Mouse (Mus musculus) intestine, postnatal 0 days (tissue): ENCODE measurements around the gene Sytl5. TPM values are rescaled to one million over a fixed set of nuclear protein-coding genes. Genes with fewer than 3 reads are reported as not detected.

Experiments
- ATAC-seq: fragments of 200-750 bp; cut with Nextera tagmentation; 2 replicates; pipeline ENCODE4 v1.8.0; 2017; ENCODE audit warnings: mild to moderate bottlenecking, moderate TSS enrichment, moderate library complexity
- H3K27ac ChIP-seq: fragments of 300-500 bp; sonication (generic); 2 replicates; pipeline ENCODE4 v1.5.1; 2014; ENCODE audit warnings: mild to moderate bottlenecking, low read depth, low read length, moderate library complexity
- H3K27me3 ChIP-seq: fragments of 300-500 bp; sonication (generic); replicated peaks from 2 replicates; pipeline ENCODE4 v1.6.1; 2014; ENCODE audit warnings: low read length, mixed read lengths; ENCODE audit not compliant: control insufficient read depth, insufficient read depth
- H3K36me3 ChIP-seq: fragments of 300-500 bp; sonication (generic); 2 replicates; pipeline ENCODE4 v1.6.1; 2014; ENCODE audit warnings: mild to moderate bottlenecking, moderate library complexity; ENCODE audit not compliant: control insufficient read depth, insufficient read depth
- H3K4me1 ChIP-seq: fragments of 300-500 bp; sonication (generic); replicated peaks from 2 replicates; pipeline ENCODE4 v1.6.1; 2014; ENCODE audit warnings: antibody characterized with exemption, low read length, mixed read lengths; ENCODE audit not compliant: control insufficient read depth, insufficient read depth
- H3K4me2 ChIP-seq: fragments of 300-500 bp; sonication (generic); replicated peaks from 2 replicates; pipeline ENCODE4 v1.6.1; 2014; ENCODE audit warnings: low read depth, mild to moderate bottlenecking, moderate library complexity
- H3K4me3 ChIP-seq: fragments of 300-500 bp; sonication (generic); 2 replicates; pipeline ENCODE4 v1.5.1; 2014; ENCODE audit warnings: low read depth, low read length
- H3K9ac ChIP-seq: fragments of 300-500 bp; sonication (generic); 2 replicates; pipeline ENCODE4 v1.6.1; 2014; ENCODE audit warnings: mild to moderate bottlenecking, low read depth, low read length
- H3K9me3 ChIP-seq: fragments of 300-500 bp; sonication (generic); 2 replicates; pipeline ENCODE4 v1.6.1; 2016; ENCODE audit warnings: mixed run types; ENCODE audit not compliant: control insufficient read depth
- CTCF ChIP-seq: sonication (generic); IDR thresholded peaks from 2 replicates; pipeline ENCODE4 v1.5.1; 2016; ENCODE audit warnings: low read depth, mild to moderate bottlenecking, control low read depth, antibody characterized with exemption, moderate library complexity
- WGBS: fragments of 180-500 bp; shearing (Covaris S2); extraction: QIAGEN DNeasy Blood & Tissue Kit; methylation state at CpG from one replicate; pipeline ENCODE4 v1.1.7; 2014; 5-methylcytosine and 5-hydroxymethylcytosine counted together
- polyA plus RNA-seq: library from polyadenylated mRNA; unstranded; fragments of >200 nt; fragmentation: Nextera tagmentation; extraction: Ambion mirVana; gene quantifications from 2 replicates; pipeline ENCODE4 v1.2.1, GENCODE M21; 2015

The Sytl5 gene
- polyA plus RNA-seq, result 0.33 and 0.39 TPM in 2 replicates

DNA sequence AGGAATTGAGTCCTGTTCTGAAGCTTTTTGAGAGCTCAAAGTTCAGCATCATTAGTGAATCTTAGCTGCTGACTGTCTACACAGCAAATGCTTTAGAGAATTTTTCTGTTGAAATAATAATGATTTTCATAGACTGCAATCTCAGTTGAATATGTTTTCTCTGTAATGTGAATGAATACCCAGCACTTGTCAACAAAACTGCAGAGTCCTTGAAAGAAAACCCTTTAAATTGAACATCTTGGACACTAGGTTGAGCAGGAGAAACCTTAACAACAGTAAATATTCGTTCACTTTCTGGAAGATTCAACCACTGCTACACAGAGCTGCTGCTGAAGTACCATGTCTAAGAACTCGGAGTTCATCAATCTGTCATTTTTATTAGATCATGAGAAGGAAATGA, at the start of gene Sytl5:
Gene Sytl5 (plus strand): TSS at position 301 of the 400 bp plus-strand sequence.
- H3K27ac ChIP-seq, result no peak within 1 kb of the TSS
- H3K9ac ChIP-seq, result no peak within 1 kb of the TSS
- H3K4me3 ChIP-seq, result no peak within 1 kb of the TSS
- H3K4me1 ChIP-seq, result no peaks in the 10 kb centered on the region
- no peaks in the 10 kb centered on the region for H3K27me3 ChIP-seq
- 69% methylated on average over 2 of the region's 2 CpGs for WGBS
- H3K9me3 ChIP-seq, result no peaks in the 10 kb centered on the region
- TF ChIP-seq CTCF, result no peak
- no peak within 1 kb of the TSS for H3K4me2 ChIP-seq
- ATAC-seq, result no peak
- no peaks in the 10 kb centered on the region for H3K36me3 ChIP-seq

DNA sequence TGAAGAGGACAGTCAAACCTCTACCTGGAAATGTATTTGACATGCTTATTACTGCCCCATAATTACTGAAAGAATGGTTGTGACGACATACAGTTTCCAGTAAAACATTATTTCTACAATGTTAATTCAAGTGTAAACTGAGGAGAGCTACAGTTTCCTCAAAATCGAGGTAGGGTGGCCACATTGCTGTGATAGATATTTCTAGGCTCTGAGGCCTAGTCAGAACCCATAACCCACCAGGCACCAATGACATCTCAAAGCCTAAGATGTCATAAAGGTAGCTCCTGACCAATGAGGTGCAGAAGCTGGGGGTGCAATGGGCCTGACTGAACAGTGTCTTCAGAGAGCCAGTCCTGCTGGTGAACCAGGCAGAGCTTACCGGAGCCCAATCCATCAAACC, 38.8 kb upstream of the Sytl5 start, which contains the start of gene Hypm:
Gene Hypm (plus strand): TSS at position 301 of the 400 bp plus-strand sequence.
- Histone ChIP-seq H3K27ac (no peak within 1 kb of the TSS), H3K4me1 (no peaks in the 10 kb centered on the region), H3K4me2 (no peak within 1 kb of the TSS), H3K4me3 (no peak within 1 kb of the TSS), H3K36me3 (no peaks in the 10 kb centered on the region), H3K27me3 (no peaks in the 10 kb centered on the region), H3K9ac (no peak within 1 kb of the TSS), H3K9me3 (no peaks in the 10 kb centered on the region)
- no peak for ATAC-seq
- 79% methylated on average over 3 of the region's 3 CpGs for WGBS
- TF ChIP-seq CTCF, result no peak

- no peak for TF ChIP-seq CTCF
- no peaks in the 10 kb centered on the region for H3K27me3 ChIP-seq
- H3K36me3 ChIP-seq, result no peaks in the 10 kb centered on the region
- 56% methylated on average over 1 of the region's 1 CpGs for WGBS
- no peak within 1 kb of the TSS for H3K27ac ChIP-seq
- no peaks in the 10 kb centered on the region for H3K4me1 ChIP-seq
- H3K9ac ChIP-seq, result no peak within 1 kb of the TSS
- H3K9me3 ChIP-seq, result no peaks in the 10 kb centered on the region
- no peak for ATAC-seq
- no peak within 1 kb of the TSS for H3K4me2 ChIP-seq
- no peak within 1 kb of the TSS for H3K4me3 ChIP-seq
Observed at GRCm38 (mm10) chrX:9849403-9849802, 36.0 kb upstream of the Sytl5 start, which contains the start of gene H2al3. TSS of gene H2al3 (plus strand) at chrX:9849703.

DNA sequence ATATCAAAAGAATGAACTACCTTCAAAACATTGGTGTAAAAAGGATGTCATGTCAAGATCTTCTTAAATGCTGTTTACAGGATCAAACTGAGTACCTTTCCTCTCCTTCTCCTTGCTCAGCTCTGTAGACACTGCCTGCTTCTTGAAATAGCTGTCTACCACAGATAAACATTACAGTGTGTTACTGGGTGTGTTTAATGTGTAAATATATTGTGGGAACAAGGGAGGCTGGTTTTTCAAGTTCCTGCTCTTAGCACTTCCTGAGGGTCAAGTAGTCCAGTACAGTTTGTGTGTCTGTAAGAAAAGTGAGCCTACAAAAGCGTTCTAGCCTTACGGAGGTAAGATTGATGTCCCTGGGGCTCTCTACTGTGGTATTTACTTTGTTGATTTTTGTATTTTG, 23.6 kb upstream of the Sytl5 start:
- H3K9me3 ChIP-seq, result no peaks in the 10 kb centered on the region
- ATAC-seq, result no peak
- H3K4me1 ChIP-seq, result no peaks in the 10 kb centered on the region
- H3K36me3 ChIP-seq, result no peaks in the 10 kb centered on the region
- H3K4me3 ChIP-seq, result no peak overlapping the region
- no peak overlapping the region for H3K4me2 ChIP-seq
- TF ChIP-seq CTCF, result no peak
- H3K27me3 ChIP-seq, result no peaks in the 10 kb centered on the region
- H3K27ac ChIP-seq, result no peak overlapping the region
- 58% methylated on average over 2 of the region's 2 CpGs for WGBS
- no peak overlapping the region for H3K9ac ChIP-seq

GRCm38 (mm10) chrX:9875519-9875918, 9.9 kb upstream of the Sytl5 start:
- H3K9me3 ChIP-seq, result no peaks in the 10 kb centered on the region
- no peak overlapping the region for H3K9ac ChIP-seq
- TF ChIP-seq CTCF, result no peak
- H3K27ac ChIP-seq, result no peak overlapping the region
- H3K4me2 ChIP-seq, result no peak overlapping the region
- H3K4me1 ChIP-seq, result no peaks in the 10 kb centered on the region
- H3K27me3 ChIP-seq, result no peaks in the 10 kb centered on the region
- H3K4me3 ChIP-seq, result no peak overlapping the region
- 56% methylated on average over 2 of the region's 2 CpGs for WGBS
- H3K36me3 ChIP-seq, result no peaks in the 10 kb centered on the region
- ATAC-seq, result no peak

DNA sequence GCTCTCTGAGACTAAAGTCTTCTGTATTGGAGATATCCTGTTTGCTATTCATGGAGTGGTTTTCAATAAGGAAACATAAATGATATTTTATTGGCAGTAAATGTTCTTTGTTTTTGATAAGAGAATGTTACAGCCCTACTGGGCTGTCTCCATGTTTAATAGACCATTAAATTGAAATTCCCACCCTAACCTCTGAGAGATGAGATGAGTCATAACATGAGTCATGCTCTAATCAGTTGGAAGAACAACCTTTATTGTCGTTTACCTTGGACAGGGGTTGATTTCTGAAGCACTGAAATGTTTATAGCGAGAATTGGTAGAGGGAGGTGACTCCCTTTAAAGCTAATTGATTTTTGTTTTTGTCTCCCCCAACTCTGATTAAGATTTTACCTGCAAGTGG, 24.1 kb downstream of the Sytl5 start:
- WGBS, result 21% methylated on average over 2 of the region's 2 CpGs

DNA sequence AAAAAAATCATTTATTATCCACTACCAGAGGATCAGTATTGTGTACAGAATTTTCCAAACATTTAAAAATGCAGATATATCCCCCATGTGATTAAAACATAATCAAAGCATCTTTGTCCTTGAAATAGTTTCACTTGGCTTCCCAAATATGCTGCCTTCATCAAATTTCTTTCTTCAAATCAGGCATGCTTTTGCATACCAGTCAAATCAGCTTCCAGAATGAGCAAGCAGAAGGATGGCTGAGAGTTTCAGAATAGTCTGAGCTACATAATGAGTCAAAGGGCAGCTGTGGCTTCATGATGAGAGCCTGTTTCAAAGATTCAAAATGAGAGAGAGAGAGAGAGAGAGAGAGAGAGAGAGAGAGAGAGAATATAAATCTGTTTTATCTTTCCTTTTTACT, 48.4 kb downstream of the Sytl5 start:
- no peak overlapping the region for H3K9ac ChIP-seq
- H3K4me3 ChIP-seq, result no peak overlapping the region
- no peak for ATAC-seq
- H3K27ac ChIP-seq, result no peak overlapping the region
- H3K4me2 ChIP-seq, result no peak overlapping the region
- H3K36me3 ChIP-seq, result no peaks in the 10 kb centered on the region
- no peak for TF ChIP-seq CTCF
- H3K4me1 ChIP-seq, result no peaks in the 10 kb centered on the region
- H3K9me3 ChIP-seq, result no peaks in the 10 kb centered on the region
- no peaks in the 10 kb centered on the region for H3K27me3 ChIP-seq

More for the DNA sequence above, 24.1 kb downstream of the Sytl5 start:
- Histone ChIP-seq H3K27me3 (no peaks in the 10 kb centered on the region), H3K27ac (no peak overlapping the region), H3K4me2 (no peak overlapping the region), H3K9me3 (no peaks in the 10 kb centered on the region), H3K4me3 (no peak overlapping the region), H3K36me3 (no peaks in the 10 kb centered on the region), H3K9ac (no peak overlapping the region), H3K4me1 (no peaks in the 10 kb centered on the region)
- TF ChIP-seq CTCF, result no peak
- ATAC-seq, result peak; percentile 82
